Mouse (Mus musculus): Measurements from ENCODE around the gene Lgals3bp. TPM values are rescaled to one million over a fixed set of nuclear protein-coding genes. Genes with fewer than 3 reads are reported as not detected.

Lgals3bp gene
- polyA plus RNA-seq, 1 experiment, result 493 TPM

DNA sequence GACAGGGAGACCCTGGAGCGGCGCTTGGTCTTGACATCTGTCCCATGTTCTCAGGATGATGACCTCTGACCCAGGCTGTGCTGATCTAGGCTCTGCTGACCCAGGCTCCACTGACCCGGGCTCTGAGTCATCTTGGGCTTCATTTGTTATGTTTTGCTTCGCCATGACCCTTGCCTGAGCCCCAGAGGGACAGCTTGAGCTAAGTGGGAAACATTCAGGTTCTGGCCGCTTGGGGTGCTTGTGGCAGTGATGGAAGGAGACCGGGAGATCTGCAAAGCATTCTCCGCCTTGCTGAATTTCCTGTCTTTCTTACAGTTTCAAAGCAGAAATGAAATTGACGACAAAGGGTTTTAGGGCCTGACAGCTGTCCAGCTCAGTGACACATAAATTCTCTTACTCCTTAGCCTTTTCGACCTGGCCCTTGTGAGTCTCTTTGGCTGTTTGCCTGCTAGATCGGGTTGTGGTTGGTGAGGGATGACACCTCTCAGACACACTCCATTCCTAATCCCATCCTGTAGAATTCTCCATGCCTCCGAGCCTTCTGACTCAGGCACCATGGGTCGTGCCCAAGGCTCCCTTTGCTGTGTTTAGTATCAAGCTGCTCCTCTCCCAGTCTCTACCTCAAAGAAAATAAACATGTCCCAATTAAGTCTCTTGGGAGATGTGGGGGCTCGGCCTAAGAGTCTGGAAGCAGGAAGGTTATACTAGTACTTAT lies 22.9 kb upstream of the Lgals3bp start:
- 72% methylated on average over 13 of the region's 13 CpGs for WGBS
- no peak for DNase-seq (ENCODE audit: low read depth, low spot score)

DNA sequence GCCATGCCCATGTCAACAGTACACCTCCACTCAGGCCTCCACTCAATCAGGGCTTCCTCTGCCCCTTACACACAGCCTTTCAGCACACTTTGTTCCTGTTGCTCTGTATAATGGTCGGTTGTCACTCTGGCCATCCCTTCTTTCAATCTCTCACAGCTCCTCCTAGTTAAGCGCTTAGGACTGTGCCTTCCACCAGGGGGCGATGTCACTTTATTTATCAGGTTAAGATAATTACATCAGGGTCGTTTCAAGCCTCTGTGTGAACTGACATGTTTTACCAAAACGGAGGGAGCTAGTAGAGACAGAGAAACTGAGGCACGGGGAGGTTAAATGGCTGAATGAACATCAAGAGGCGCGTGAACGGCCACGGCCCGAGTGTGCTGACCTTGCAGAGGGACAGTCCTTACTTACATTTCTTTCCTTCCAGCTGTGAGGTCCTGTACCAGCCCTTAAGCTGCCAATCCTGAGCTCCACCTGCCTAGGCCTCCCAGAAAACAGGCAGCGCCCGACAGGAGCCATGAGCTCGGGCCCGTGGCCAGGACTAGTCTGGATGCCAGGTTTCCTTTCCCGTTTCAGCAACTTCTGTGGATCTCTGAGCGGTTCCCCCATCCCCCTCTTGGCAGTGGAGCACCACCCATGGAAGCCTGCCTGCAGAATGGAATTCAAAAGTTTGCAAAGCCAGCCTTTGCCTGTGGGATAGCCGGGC lies 21.5 kb upstream of the Lgals3bp start:
- under 1% methylated on average over 18 of the region's 18 CpGs for WGBS
- no peak for DNase-seq (ENCODE audit: low read depth, low spot score)

DNA sequence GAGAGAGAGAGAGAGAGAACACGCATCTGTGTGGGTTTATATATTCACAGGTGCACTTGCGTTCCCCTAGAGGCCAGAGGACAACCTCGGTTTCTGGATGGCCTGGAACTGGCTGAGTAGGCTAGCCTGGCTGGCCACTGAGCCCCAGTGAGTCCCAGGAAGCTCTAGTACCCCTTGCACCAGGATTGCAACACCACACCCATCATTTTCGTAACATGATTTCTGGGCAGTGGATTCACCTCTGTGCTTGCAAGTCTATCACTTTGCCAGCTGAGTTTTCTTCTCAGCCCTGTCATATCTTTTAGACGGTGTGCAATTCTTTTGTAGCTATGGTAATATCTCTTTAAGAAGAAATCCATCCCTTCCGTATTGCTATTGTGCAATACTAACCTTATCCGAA lies 18.4 kb upstream of the Lgals3bp start:
- WGBS, result 43% methylated on average over 7 of the region's 7 CpGs
- no peak for DNase-seq (ENCODE audit: low read depth, low spot score)

DNA sequence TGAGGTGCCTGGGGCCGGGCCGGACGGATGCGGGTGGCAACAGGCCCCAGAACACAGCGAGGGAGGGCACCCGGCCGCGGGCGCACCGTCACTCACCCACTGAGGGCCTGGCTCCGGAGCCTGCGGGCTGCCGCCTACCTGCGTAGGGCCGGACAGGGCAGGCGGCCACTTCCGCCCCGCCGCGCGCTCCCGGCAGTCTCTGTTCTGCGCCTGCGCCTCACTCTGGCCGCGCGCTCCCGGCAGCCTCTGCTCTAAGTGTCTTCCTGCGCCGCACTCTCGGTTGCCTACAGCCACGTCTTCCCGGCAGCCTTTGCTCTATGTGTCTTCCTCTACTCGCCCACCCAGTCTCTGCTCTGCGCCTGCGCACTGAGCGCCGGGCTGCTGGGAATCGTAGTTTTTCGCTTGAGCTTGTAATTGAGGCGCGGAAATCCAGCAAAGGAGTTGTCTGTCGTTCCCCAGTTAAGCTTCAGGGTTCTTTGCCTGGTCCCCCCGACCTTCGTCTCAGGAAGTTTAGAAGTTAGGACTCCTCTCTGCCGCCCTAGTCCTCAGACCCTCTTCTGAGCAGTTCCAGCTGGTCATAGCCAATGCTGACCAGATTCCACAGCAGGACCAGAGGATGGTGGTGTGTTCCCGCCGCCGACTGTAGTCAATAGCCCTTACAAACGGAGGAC lies 17.1 kb upstream of the Lgals3bp start, which contains the start of gene Cant1:
Gene Cant1, minus strand, starts transcription at position 253 of the 671 bp plus-strand sequence.
- peak; percentile 94 for DNase-seq (ENCODE audit: low read depth, low spot score)
- under 1% methylated on average over 50 of the region's 50 CpGs for WGBS

DNA sequence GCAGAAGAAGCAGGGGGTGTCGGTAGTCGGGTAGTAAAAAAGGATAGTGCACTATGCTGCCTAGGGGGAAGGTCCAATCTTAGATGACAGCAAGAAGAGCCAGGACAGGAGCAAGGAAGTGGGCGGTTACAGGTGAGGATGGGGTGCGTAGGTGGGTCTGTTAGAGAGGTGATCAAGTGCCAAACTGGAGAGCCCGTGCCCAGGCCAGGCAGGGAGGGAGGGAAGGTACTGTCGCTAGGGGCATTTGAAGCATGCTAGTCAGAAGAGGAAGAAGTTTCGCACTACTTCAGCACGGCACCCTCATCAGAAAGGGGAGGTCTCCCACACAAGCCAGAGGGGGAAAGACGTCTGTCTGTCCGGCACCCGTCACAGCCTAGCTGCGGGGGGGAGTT lies 16.5 kb upstream of the Lgals3bp start:
- WGBS, result under 1% methylated on average over 12 of the region's 12 CpGs
- no peak for DNase-seq (ENCODE audit: low read depth, low spot score)

DNA sequence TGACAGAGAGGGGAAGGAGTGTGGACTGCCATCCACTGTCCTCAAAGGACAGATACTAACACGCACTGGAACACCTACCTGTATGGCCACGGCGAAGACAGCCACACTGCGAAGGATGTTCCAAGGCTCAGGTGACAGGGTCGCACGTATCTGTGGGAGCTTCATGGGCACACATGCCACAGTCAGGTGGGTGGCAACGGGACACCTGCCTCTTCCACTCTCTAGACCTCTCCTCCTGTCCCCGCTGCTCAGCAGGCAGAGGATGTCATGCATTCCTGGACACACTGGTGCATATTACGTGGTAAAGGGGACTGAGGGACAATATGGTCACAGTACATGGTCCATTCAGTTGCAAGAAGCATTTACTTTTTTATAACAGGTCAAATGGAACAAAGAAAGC lies 15.6 kb upstream of the Lgals3bp start:
- 69% methylated on average over 9 of the region's 9 CpGs for WGBS
- DNase-seq (ENCODE audit: low read depth, low spot score), result no peak

DNA sequence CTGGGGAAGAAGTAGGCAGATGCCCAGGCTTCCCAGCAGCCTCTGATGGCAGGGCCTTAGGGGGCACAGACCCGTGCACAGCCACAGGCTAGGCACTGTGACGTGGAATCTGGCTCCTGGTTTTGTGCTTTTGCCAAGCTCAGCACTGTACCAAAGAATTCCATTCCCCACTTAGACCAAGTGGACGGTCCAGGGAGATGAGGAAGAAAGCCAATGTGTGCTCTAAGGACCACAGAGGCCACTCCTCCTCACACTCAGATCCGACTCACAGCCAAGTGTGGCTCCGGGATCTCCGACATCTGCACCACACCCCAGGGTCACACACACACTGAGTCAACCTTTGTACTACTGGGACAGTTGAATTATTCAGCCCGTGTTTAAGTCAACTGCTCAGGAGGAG lies 14.2 kb upstream of the Lgals3bp start:
- no peak for DNase-seq (ENCODE audit: low read depth, low spot score)
- 25% methylated on average over 7 of the region's 7 CpGs for WGBS

DNA sequence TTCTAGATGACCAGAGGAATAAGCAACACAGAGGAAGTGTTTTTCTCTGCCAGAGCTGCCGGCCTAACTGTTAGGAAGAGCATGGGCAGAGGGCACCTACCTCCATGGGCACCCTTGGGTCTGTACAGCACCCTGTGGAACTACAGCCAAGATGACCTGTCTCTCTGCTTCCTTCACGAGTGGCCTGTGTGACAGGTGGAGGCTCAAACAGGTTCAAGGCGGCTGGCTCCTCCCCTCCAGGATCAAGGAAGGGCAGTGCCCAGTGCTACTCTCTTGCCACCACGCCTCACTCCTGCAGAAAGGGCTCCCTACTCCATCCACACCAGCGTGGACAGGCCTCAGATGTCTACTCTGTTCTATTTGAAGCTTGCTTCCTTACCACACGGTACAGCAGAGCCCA lies 13.7 kb upstream of the Lgals3bp start:
- 30% methylated on average over 6 of the region's 6 CpGs for WGBS
- no peak for DNase-seq (ENCODE audit: low read depth, low spot score)

DNA sequence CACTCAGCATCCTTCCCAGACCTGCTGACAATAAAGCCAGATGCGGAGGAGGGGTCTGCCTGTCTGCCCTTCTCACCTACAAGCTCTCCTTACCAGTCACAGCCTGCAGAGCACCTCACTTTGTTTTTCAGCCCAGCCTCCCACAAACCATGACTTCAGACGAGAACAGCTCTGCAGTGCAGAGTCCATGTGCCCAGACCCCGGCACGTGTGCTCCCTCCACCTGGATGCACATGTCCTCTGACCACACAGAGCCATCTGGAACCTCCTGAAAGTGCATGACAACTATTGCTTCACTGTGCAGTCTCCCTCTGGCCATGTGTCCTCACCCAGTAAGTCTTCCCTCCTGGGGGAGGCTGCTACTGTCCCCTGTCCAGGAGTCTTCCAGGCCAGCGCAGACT lies 12.4 kb upstream of the Lgals3bp start:
- WGBS, result 50% methylated on average over 5 of the region's 5 CpGs
- no peak for DNase-seq (ENCODE audit: low read depth, low spot score)

DNA sequence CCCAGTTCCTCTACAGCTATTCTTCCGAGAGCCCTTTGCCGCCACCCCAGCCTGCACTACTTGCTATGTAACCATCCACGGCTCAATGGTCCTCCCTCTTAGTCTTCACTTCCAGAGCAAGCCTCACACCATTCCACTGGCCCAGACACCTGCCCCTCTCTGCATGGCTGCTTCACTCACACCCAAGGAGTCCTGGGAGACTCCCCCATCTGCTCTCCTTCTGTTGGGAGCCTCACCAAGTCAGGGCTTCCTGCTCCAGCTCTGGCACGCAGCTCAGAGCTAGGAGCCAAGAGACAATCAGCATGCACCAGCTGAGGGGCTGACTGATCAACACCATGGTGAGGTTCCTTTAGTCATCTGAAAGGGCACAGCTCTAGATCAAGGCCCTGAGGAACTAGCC lies 11.2 kb upstream of the Lgals3bp start:
- no peak for DNase-seq (ENCODE audit: low read depth, low spot score)
- WGBS, result 27% methylated on average over 4 of the region's 4 CpGs

DNA sequence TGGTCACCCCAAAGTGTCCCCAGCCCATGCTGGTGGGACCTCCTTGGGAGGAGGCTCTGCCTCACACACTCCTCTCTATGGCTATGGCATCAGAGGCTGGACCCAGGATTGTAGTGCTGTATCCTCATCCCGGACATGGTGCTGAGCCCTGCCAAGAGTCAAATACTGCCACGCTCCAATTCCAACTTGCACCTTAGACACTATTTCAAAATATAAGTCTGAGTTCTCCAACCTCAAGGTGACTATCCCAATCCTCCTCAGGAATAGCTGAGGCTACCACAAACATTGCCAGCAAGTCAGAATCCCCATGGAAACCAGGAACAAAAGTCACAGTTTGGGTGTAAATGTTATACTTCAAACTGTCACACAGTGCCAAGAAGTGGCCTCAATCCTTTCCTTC lies 10.7 kb upstream of the Lgals3bp start:
- 19% methylated on average over 2 of the region's 2 CpGs for WGBS
- DNase-seq (ENCODE audit: low read depth, low spot score), result no peak

DNA sequence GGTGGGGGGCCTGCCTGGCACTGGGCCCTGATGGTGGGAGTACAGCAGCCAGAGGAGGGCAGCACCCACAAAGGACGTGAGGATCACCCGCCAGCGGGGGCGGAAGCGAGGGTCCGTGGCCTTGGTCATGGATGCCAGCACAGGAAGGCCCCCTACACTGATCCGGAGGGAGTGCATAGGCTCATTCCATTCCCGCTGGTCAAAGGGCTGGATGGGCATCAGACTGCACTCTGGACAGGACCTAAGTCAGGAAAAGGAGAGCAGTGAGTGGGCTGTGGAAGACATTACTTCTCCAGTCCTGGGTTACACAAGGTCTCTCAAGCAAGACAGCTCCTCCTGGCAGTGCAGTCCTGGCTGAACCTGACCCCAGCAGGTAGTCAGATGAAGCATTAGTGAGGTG lies 9.4 kb upstream of the Lgals3bp start:
- DNase-seq (ENCODE audit: low read depth, low spot score), result no peak
- 63% methylated on average over 8 of the region's 8 CpGs for WGBS

DNA sequence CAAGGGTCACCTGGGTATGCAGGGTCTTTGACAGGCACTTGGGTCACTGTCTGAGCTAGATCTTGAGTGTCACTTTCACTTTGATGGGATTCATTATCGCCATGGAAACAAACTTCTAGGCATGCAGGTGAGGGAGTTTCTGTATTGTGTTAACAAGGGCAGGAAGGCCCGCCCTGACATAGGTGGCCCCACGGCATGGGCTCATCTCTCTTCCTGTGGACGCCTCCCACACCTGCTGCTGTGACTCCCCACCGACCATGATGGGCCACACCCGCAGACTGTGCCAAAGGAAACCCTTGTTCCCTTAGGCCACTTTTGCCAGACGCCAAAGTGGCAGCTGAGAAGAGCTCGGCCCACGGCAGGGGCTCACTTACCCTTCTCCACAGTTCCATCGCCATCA lies 8.6 kb upstream of the Lgals3bp start:
- 31% methylated on average over 10 of the region's 10 CpGs for WGBS
- DNase-seq (ENCODE audit: low read depth, low spot score), result no peak

DNA sequence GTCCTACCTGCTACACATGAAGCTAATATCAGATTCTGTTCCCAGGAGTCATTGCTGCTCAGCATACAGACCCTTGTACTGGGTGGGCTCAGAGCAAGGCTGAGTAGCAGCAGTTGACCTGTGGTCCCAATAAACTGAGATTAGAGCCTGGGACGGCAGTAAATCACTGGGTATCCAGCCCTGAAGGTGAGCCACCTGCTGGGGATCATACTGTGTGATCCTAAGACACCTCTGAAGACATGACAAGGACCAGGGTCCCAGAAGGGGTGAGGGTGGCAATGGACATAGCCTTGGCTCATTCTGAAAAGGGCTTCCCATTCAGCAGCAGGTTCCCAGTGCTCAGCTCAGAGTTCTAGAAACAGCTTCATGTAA lies 8.2 kb upstream of the Lgals3bp start:
- WGBS, result 20% methylated on average over 1 of the region's 1 CpGs
- DNase-seq (ENCODE audit: low read depth, low spot score), result no peak

DNA sequence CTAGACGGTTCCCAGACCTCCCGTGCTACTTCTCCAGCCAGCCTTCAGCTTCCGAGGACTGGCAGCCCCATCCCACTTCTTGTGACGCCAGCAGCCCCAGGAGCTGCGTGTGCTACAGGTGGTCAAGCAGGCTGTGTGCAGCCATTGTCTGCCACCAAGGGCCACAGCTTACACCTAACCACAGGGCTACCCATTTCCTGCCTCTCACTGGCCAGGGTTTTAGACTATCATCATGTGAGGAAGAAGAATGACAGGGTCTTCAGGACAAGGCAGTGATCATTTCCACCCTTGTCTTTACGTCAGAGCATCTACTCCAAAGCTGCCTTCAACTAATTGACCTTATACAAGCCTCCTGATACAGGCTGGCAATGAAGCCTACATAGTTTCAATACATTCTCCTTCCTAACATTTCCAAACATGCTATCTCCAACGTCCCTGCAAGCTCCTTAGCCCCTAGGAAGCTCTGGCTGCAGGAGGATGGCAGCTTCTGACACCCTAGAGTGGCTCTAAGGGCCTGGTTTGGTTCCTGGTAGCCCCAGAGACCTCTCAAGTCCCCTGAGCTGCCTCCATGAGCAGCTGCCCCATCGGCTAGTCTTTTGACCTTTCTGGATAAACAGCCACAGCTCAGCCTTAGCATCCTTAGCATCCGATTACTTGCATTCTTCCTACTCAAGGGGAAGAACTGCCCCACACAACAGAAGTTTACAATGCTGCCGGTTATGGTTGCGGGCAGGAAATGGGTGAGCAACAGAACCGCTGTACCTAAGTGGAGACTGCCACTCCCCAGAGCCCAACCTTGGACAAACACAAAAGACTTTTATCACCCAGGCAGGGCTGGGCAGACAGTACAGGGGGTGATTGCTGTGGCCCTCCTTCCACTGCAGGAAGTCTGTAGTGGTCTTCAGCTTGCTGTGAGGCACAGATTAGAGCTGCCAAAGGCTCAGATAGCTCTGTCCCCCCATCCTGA lies 7.5 kb upstream of the Lgals3bp start:
- DNase-seq (ENCODE audit: low read depth, low spot score), result no peak

DNA sequence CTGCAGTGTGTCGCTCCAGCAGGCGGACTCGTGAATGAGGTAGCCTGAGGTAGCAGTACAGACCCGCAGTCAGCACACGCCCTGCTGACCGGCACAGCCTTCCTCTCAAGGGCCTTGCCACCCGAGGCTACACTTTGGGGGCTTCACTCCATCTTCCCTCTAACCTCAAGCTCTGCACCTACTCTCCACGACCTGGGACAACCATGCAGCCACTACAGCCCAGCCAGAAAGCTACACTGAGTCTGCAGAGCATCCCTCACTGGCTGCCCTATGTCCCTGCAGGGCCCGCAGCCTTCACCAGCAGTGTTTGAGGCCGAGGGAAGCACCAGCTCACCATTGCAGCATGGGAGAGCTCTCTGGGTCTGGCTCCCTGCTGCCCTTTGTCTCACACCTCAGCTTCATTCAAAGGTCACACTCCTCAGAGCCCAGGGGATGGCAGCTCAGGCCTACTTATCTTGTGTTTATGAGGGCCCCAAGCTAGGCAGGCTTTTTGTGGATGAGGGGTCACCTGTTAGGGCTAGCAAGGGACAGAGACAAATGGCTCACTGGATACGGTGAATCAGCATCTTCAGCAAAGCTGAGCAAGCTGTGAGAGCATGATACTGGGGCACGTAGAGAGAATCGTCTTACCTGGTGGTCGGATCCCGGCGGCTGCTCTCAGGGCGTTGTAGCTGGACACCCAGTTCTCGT lies 6.3 kb upstream of the Lgals3bp start:
- no peak for DNase-seq (ENCODE audit: low read depth, low spot score)
- 67% methylated on average over 18 of the region's 18 CpGs for WGBS

More for the DNA sequence above, 7.5 kb upstream of the Lgals3bp start:
- WGBS, result 35% methylated on average over 12 of the region's 12 CpGs

DNA sequence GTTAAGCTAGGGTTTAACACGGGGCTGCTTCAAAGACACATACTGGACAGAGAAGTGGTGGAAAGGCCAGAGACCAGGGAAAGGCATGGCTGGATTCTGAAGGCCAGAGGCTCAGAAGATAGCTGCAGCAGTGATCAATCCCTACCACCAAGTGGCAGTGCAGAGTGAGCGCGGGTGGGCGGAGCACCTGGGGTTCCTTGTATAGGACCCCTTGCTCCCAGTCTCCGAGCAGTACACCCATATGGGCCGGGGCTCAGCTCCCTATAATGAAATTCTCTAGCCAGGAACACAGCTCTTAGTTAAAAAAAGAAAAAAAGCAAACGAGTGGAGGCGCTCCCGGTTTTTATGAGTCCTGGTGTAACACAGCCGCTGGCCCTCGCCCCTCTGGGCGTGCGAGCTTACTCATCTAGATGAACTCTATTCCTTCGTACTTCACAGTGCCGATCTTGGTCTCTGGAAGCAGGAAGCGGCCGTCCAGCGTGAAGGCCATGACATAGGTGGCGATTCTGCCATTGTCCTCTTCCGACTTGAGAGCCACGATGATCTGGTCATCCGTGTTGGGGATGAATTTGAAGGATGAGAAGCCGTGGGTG lies 5.5 kb upstream of the Lgals3bp start:
- 37% methylated on average over 23 of the region's 23 CpGs for WGBS
- no peak for DNase-seq (ENCODE audit: low read depth, low spot score)

DNA sequence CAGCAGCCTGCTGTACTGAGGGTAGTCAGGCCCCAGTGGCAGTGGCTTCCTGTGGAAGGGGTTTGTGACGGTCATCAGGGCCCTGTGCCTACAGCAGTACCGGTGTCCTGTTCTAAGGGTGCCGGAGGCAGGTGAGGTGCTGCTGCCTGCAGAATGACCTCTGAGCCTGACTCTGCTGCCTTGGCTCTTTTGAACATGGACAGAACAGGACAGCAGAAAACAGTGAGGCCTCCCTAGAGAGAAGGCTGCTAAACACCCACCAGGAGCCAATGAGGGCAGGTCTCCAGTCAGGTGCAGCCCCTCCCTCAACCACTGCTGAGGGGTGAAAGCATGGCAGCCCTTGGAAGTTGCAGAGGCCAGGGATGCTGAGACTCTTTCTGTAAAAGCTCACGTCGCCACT lies 4.6 kb upstream of the Lgals3bp start:
- WGBS, result 89% methylated on average over 5 of the region's 5 CpGs

DNA sequence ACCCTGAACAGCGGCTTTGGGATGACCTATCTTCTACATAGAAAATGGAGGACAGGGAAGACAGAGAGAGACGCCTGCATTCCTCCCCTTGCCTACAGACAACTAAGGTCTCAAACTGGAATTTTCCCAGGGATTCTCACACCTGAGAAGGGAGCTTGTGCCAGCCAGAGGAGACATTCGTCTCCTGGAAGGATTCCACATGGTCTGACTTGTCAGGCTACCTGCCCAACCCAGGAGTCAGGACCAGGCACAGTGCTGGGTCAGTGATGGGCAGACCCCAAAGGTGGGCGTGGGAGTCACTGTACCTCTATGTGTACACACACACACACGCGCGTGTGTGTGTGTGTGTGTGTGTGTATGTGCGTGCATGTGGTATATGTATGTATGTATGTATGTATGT lies 3.4 kb upstream of the Lgals3bp start:
- DNase-seq (ENCODE audit: low read depth, low spot score), result no peak
- WGBS, result 90% methylated on average over 8 of the region's 8 CpGs

More for the DNA sequence above, 4.6 kb upstream of the Lgals3bp start:
- DNase-seq (ENCODE audit: low read depth, low spot score), result no peak

Measured in large intestine, adult 2 months (tissue).